Mouse (Mus musculus) thymus, adult 18-20 months (tissue): ENCODE results near the gene Pkd1l1.

Source experiments
- DNase-seq, 2 experiments: peaks; one replicate each; pipeline ENCODE4 v3.0.0; 2022; ENCODE audit warnings: mixed read lengths in 2 of 2

The Pkd1l1 gene

DNA sequence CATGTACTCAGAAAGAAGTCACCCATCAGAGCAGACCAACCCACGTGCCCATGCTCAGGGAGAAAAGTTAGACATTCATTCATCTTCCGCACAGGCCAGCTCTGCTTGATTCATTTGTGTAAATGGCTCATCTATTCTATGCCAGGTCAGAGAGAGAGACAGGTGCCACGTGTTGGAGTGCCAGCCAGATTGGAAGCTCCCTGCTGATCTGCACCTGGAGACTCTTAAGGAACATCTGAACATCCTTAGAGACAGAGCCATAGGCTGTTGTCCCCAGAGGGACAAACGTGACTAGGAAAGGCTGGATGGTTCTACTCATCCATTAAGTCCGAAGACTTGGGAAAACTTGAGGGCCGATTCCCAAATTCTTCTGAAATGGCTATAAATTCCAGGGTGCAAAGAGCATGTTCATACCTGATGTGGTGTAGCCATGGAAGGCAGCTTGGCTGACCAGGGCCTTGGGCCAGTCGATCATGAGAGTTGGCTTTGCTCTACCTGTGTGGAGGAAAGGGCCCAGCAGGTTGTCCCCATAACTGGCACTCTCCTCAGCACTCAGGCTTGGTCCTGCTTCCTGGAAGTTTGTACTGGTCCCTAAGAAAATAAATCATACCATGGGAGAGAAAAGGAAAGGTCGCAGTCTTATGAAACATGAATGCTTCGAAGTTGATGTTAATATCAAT lies 36.5 kb downstream of the Pkd1l1 start:
- no peak for DNase-seq

DNA sequence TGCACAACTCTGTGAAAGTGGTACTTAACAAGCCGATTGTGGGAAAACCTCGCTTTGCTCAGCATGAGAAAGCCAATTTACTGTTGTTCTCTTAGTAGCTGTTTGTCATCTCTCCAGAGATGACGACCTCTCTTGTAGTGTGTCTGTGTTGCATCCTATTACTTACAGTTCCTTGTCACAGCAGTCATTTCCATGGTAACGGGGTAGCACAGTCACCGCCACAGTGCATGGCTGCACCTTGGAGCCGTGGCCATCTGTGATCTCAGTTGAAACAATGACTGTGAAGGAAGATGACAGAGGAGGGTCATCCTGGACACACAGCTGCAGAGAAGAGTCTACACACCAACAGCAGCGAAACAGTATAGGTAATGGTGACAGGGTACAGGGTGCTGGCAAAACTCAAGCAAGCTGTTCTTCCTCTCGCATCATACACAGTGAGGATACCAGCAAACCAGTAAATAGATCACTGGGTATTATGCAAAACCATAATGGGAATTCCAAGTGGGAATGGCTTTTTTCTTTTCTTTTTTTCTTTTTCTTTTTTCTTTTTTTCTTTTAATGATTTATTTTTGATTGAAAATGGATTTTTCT lies 56.9 kb downstream of the Pkd1l1 start:
- no peak for DNase-seq

DNA sequence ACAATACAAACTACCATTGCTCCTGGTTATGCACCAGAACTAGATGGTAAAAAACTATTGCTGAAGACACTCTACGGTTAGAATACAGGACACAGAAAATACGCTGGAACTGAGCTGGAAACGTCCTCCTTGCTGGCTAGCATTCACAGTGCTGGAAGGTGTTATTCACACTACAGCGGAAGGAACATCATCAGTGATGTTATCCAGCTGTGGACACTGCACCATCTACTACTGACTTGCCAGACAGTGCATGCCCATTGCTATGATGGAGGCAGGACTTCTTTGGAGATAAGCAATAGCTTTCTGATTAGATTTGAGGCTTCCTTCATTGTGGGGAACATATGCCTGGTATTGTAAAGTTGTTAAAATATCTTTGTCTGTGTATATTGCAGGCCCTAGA lies 90.3 kb downstream of the Pkd1l1 start:
- DNase-seq = no peak

DNA sequence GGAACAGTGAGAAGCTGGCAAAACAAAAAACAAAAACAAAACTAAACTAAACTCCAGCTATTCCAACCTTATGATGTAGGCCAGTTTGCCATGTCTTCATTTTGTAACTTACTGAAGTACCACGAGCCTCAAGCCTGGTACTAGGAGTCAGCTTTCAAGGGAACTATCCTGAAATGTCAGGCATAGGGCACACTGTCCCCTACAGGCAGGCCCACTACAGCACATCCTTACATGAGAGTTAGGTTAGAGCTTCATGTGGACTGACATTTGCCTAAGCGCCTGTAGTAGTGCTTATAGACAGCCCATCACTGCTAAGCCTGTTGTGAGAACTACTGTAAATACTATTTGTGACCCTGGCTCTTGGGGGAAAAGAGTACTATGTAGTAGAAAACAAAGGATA lies 91.5 kb downstream of the Pkd1l1 start:
- no peak for DNase-seq

DNA sequence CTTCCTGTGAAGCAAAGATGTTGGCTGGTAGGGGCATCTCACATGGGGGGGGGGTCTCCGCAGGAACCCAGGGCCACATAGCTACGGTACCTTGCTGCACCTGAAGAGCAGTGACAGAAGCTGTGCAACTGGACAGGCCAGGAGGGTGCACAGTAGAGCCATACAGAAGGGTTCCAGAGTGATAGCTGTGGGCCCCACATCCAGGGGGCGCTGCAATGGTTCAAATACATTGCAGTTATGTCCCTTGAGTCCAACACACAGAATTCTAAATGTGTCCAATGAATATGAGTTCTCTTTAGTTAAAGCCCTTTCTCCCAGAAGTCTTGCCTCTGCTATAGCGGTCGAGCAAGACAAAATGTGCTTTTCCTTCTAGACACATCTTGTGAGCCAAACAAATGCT lies 103.0 kb downstream of the Pkd1l1 start:
- no peak for DNase-seq

DNA sequence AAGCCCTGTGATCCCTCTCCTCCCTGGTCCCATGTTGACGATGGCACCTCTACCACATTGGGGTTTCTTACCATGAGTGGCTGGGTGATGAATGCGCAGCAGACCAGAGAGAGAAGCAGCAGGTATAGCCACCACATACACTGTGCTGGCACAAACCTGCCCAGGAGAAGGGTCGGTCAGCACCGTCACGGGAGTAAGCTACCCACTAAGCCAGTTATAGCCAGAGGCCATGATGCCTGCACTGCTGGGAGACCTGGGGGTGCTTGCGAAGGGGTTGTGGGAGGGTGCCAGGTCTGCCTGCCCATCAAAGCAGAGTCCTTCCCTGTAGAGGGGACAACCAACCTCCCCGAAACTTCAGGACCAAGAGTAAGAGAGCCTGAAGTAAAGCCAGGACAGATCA lies 107.0 kb downstream of the Pkd1l1 start:
- DNase-seq = no peak

DNA sequence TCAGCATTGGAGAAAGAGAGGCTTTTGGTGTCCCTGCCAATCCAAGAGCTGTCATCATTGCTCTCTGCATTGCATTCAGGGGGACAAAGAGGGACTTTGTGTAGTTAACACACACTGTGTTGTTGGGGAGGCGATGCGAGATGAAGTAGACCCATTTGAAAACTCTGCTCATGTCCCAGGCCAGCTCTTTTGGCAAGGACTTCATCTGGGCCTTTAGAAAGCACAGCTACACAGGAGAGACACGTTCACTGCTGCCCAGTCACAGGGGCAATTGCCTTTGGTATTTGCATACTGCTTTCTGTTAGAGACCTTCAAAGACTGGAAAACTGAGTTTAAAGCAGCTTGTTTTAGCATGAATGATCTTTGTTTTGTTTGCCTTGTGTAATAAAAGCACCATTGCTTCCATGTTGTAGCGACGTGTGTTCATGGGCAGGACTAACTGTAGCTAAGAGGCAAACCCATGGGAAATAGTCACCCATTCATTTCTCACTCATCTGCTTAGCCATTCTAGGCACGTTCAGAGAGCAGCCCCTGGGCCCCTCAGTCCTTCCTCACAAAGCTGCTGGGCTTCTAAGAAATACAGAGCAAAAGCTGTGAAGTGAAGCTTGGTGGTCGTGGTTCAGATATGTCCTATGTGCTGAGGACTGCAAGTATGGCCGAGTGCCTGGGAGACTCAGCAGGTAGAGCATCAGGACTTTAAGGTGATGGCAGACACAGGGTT lies 109.0 kb downstream of the Pkd1l1 start:
- DNase-seq = no peak

DNA sequence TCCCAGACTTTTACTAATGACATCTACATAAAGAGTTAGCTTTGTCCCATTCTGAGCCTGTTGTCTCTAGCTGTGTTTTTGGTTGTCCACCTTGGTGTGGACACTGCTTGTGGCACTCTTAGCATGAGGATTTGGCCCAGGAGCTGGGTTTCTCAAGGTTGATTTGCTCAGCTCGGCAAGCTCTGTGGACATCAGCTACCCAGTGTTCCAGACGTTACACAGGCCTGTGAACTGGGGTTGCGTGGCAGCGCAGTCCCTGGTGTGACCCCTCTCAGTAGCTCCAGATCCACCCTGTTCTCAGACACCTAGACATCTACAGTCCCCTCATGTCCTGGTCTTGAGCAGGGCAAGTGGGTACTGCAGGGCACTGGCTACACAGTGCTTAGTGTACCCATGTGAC lies 110.6 kb downstream of the Pkd1l1 start:
- no peak for DNase-seq

DNA sequence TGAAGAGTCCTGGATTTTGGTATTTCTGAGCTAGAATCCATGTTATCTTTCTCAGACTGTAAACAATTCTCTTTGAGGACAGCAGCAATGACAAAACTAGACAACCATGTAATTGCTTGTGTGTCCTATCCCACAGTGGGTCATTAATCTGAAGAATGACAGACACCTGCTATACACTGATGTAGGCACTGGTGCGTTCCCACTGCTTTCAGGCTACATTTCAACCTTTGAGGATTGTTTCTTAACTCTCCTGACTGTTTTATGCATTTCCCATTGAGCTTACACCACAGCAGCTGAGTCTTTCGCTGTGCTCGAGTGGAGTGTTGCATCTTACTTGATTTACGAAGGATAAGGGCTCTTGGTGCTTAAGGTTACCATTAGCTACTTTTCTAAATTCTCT lies 111.1 kb downstream of the Pkd1l1 start:
- no peak for DNase-seq

DNA sequence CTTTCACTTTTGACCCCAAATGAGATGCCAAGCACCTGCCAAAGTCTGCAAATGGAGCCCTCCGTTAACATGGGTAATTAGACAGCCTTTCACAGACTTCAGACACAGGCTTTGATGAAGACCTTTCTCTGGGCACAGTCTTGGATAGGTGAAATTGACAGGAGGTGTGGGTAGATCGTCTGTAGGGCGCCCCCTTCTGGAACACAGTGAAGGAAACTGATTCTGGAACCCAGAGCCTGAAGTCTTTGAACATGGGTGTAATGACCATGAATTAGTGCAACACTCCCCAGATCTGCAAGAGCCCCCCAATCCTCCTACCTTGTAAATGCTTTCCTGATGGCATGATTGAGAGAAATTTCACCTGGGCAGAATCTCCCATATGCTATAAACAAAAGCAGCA lies 112.2 kb downstream of the Pkd1l1 start:
- DNase-seq = no peak

DNA sequence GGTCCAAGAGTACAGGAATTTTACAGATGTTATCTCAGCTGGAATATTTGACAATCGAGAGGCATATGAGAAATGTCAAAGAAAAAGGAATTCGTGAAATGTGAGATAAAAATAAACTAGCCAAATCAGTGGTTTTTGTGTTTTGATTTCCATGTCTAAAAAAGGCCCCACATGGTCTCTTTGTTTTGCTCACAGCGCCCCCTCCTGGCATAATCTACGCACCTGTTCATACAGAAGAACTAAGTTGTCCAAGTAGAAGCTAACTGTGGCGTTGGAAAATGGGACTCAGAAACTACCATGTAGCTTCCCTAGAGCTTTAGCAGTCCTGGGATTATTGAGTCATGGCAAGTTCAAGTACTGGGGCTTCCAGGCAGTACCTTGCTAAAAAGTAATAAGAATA lies 113.2 kb downstream of the Pkd1l1 start:
- peak; percentile 16 for DNase-seq

DNA sequence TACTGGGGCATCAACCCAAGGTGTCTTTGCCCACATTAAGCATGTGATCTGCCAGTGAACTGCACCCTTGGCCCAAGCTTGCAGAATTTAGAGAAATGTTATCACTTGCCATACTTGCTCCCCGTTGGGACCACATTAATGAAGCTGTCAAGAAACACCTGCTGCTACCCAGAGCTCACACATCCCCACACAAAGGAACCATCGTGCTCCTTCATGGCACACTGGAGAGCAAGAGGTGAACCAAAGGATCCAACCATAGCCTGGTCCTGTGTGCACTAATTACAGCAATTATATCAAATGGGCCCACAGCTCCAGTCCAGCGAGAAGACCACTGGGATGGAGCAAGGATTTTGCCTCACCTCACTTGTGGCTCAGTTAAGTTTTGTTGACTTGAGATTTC lies 114.0 kb downstream of the Pkd1l1 start:
- no peak for DNase-seq

DNA sequence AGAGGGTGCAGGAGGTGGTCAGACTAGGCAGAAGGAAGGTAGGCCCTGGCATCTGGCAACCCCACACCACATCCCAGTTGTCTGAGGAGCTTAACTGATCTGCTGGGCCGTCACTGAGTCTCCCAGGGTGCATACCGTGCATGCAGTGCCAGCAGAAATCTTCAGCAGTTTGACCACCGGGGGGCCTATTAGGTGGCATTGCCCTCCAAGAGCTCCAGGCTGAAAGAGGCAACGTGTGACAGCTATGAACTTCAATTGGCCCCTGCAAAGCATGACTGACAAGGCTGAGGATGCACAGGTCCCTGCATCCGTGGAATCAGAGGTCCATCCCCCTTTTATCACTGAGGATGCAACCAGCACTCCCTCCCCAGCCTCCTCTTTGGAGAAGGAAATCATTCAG lies 116.9 kb downstream of the Pkd1l1 start:
- DNase-seq = no peak

DNA sequence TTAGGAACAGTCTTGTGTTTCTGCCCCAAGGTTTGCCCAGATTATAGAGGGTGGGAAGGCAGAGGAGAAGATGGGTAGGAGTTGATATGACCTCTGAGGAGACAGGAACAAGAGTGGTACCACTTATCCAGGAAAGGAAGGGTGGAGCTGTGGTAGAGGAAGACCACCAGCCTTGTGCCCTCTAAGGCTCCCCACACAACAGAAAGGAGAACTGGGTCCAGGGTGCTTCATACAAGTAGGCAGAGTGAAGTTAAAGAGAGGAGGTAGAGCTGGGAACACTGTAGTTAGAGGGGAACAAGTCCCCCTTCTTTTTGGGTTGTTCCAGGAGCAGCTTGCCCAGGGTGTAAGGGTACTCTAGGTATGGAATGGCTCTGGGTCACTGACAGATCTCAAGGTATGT lies 125.0 kb downstream of the Pkd1l1 start:
- DNase-seq = no peak

DNA sequence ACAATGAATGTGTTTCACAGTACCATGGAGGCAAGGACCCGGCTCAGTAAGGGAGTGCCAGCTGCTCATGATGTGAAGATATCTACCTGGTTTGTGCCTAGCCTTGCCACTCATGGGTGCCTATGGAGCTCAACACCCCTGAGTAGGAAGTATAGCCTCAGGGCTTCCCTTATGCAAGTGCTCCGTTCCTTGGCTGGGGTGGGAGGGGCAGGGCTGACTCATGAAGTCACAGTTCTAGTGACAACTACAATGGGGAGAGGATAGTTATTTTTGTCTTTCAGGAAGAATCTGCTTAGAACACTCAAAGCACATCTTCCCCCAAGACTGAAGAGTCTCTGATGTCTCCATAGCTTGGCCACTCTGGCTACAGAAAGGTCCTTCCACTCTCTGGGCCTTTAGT lies 125.4 kb downstream of the Pkd1l1 start:
- DNase-seq = no peak

DNA sequence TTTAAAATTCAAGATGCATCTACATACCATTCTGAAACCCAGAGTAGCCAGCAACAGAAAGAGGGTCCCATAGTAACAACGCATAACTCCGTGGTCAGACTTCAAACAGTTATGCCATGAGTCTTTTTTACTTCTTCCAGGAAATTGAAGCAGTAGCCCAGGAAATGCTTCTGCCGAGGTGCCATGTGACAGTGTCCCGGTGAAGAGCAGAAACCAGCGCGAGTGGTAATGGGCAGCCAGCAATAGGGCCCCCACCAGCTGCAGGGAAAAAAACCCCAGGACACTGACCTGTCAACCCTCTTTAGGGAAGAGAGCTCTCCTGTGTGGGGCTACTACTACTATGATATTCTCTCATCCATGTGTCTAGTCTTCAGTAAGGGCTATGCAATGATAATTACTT lies 136.9 kb downstream of the Pkd1l1 start:
- no peak for DNase-seq

DNA sequence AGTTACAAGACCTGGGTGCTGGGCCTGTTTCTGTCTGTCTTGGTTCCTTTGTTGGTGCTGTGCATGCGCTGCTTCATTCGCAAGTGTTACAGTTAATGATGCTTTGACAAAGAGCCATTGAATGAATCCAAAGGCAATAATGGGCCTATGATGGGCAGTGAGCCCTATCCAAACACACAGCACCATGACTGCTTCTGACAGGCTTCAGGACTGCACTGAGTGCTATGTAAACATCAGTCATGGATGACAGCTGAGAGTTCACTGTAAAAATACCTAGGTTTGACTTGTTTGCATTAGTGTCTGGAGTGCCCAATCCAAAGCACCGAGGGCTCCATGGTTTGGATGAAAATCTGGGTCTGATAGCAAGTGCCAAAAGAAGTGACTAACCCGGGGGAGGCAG lies 138.9 kb downstream of the Pkd1l1 start:
- no peak for DNase-seq

DNA sequence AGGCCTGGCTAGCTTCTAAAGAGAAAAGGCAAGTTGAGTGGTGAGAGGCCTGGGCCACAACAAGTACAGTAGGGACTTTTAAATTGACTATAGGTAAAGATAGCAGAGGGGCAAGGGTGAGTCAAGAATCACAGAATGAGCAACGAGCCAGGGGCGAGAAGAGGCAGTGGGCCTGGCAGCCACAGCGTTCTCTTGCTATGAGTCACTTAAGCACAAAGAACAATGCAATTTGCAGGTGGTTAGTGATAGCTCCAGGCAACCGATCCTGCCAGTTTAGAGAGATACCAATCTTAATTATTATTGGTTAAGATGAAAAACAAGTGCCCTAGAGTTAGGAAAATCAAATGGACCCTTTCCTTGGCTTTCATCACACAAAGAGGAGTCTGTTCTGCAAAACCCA lies 142.5 kb downstream of the Pkd1l1 start:
- DNase-seq = no peak

DNA sequence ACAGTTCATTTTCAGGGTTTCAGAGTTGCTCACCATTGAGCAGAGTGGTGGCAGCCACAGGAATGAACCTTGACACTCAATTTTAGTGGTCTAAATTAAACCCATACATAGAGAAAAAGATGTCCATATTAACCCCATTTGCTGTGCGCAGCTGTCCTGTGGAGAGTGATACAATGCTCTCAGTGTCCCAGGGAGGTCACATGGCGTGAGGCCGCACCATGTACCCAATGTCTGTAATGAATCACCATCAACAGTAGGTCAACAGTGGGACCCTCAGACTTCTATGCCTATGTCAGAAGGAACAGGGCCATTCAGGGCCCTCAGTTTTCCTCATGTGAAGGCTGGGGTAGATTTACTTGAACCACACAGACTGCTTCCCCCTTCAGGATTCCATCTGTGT lies 143.5 kb downstream of the Pkd1l1 start:
- no peak for DNase-seq

DNA sequence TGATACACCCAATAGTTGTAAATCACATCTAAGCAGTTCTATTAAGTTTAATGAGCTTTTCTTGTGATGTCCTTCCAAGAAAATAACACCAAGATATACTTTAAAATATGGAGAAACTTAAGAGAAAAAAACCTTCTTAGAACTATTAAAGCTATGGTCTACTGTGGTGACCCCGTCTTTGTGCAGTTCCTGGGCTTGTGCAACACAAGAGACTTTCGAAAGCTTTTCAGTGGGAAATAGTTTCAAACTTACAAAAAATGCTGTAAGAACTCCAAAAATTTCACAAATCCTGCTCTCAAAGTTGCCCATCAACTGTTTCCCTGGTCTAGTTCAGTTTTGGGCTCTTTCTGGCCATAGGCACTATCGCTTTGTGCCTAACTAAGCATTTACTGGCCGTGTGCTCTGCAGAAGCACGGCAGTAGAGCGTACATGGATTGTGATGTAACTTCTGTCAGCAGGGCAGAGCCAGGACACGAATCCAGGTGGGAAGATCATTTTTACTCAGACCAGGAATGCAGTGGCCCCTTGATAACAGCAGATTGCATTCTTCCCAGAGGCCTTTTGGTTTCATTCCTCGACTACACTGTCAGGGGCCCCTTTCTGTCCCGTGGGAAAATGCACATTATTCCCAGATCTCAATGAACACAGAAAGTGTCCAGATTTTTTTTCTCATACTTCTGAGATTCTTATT lies 144.1 kb downstream of the Pkd1l1 start:
- DNase-seq = no peak

DNA sequence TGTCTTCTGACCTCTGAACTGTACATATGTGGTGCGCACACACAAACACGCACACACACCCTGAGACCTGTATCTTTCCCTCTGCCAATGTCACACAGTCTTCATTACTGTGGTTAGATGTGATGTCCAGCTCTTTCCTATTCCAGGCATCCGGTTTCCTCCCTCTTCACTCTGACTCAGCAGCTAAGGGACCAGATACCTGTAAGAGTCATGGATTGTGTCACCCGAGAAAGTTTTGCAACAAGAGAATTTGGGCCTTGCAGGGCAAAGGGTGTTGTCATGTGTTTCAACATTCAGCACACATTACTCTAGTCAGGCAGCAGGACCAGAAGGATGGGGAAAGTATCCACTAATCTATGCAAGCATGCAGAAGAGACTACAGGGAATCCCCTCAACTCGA lies 146.5 kb downstream of the Pkd1l1 start:
- no peak for DNase-seq

DNA sequence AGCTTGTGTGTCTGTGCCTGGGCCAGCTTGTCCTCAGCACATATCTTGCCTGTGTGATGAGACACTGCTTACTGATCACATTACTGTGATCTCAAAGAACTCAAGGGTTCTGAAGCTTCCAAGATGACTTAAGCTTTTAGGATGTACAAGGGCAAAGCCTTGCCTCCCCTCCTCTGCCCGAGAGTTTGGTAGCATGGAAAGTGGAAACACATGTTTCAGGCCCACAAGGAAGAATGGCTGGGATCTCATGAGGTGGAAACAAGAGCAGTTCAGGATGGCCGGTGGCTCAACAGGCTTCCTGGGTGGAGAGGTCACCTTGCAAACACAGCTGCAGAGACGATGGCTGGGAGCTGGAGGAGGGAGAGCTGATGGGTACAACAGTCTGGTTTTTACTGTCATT lies 147.0 kb downstream of the Pkd1l1 start:
- DNase-seq = no peak

DNA sequence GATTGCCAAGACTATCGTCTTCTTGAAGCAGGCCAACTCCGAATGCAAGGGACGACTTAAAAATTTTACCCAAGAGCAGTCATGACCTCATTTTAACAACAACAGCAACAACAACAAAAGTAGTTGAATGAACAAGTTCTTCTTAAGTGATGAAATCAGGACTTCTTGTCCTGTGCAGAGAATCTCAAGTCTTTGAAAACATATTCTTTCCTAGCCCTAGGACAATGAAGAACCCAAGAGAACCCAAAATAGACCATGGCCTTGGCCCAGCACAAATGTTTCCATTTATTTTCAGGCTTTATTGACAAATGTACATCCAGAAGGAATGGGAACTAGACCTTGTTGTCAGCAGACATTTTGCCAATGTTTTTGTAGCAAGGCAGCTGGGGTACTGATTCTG lies 147.7 kb downstream of the Pkd1l1 start:
- no peak for DNase-seq

DNA sequence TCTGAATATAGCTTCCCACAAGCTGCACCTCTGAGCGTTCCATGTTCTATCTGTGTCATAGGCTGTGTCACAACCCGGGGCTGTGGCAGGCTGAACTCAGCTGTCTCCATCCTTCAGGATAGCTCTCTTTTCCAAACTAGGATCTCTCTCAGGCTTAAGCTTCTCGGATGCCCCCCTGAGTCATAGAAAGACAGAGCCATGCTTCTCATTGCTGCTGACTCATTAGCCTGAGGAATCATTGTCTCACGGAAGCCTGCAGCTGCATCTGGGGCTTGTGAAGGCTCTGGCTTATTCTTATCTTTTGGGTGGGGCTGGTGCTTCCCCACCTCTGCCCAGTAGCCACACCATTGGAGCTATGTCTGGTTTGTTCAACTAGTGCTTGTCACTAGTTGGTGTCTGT lies 151.7 kb downstream of the Pkd1l1 start:
- no peak for DNase-seq
